Mouse (Mus musculus) stomach, postnatal 0 days (tissue): ENCODE results near the gene Lgals7.

ENCODE experiments used
- CTCF ChIP-seq: IDR thresholded peaks from 2 replicates; pipeline ENCODE4 v1.5.1; 2016; ENCODE audit warnings: antibody characterized with exemption, low read depth, mild to moderate bottlenecking, moderate library complexity
- EP300 ChIP-seq: optimal IDR thresholded peaks from 2 replicates; pipeline ENCODE3; 2016; ENCODE audit warnings: antibody characterized with exemption

GRCm38 (mm10) chr7:28864288-28864750, 666 bp downstream of the Lgals7 start:
- no peak for TF ChIP-seq CTCF
- TF ChIP-seq EP300: no peak
